Mouse (Mus musculus): ENCODE data around the gene Adarb2. TPM values are rescaled to one million over a fixed set of nuclear protein-coding genes. Genes with fewer than 3 reads are reported as not detected.

The Adarb2 gene
- total RNA-seq, 2 experiments from 2014 or later = 22.9 to 25.8 TPM

- TF ChIP-seq CTCF (IDR thresholded peaks at IDR 0.05) = no peak
- intact Hi-C loops (cut with DNase I) = no loop called here
- Histone ChIP-seq H3K27ac (no peak overlapping the region), H3K4me3 (no peak overlapping the region)
- DNase-seq (ENCODE audit: extremely low spot score in 1 of 2, low spot score in 2 of 2) = no peak
Measured at GRCm38 (mm10) chr13:8612618-8613391, 410.1 kb downstream of the Adarb2 start.

- TF ChIP-seq CTCF (IDR thresholded peaks at IDR 0.05) = no peak
- no peak overlapping the region for H3K4me3 ChIP-seq
- no peak overlapping the region for H3K27ac ChIP-seq
- DNase-seq (ENCODE audit: extremely low spot score in 1 of 2, low spot score in 2 of 2) = no peak
- intact Hi-C loops (cut with DNase I) = no loop called here
Measured at GRCm38 (mm10) chr13:8616685-8617084, 414.0 kb downstream of the Adarb2 start.

- H3K27ac ChIP-seq = no peak overlapping the region
- peak; percentile 18 for TF ChIP-seq CTCF (IDR thresholded peaks at IDR 0.05)
- no peak for DNase-seq (ENCODE audit: extremely low spot score in 1 of 2, low spot score in 2 of 2)
- intact Hi-C loops (cut with DNase I) = no loop called here
- H3K4me3 ChIP-seq = no peak overlapping the region
Measured at GRCm38 (mm10) chr13:8622263-8622662, 419.6 kb downstream of the Adarb2 start.

GRCm38 (mm10) chr13:8629565-8629964 is 426.9 kb downstream of the Adarb2 start:
- Histone ChIP-seq H3K4me3 (no peak overlapping the region), H3K27ac (no peak overlapping the region)
- DNase-seq (ENCODE audit: extremely low spot score in 1 of 2, low spot score in 2 of 2) = no peak
- no peak for TF ChIP-seq CTCF (IDR thresholded peaks at IDR 0.05)
- intact Hi-C loops (cut with DNase I) = no loop called here

GRCm38 (mm10) chr13:8631618-8632017 is 429.0 kb downstream of the Adarb2 start:
- no peak overlapping the region for H3K4me3 ChIP-seq
- intact Hi-C loops (cut with DNase I) = no loop called here
- no peak overlapping the region for H3K27ac ChIP-seq
- no peak for TF ChIP-seq CTCF (IDR thresholded peaks at IDR 0.05)
- no peak for DNase-seq (ENCODE audit: extremely low spot score in 1 of 2, low spot score in 2 of 2)

- no peak for TF ChIP-seq CTCF (IDR thresholded peaks at IDR 0.05)
- Histone ChIP-seq H3K4me3 (no peak overlapping the region), H3K27ac (no peak overlapping the region)
- no peak for DNase-seq (ENCODE audit: extremely low spot score in 1 of 2, low spot score in 2 of 2)
- intact Hi-C loops (cut with DNase I) = no loop called here
Measured at GRCm38 (mm10) chr13:8632072-8632471, 429.4 kb downstream of the Adarb2 start.

- DNase-seq (ENCODE audit: extremely low spot score in 1 of 2, low spot score in 2 of 2) = no peak
- no peak overlapping the region for H3K4me3 ChIP-seq
- no peak for TF ChIP-seq CTCF (IDR thresholded peaks at IDR 0.05)
- no peak overlapping the region for H3K27ac ChIP-seq
- intact Hi-C loops (cut with DNase I) = no loop called here
Measured at GRCm38 (mm10) chr13:8633385-8634337, 431.0 kb downstream of the Adarb2 start.

GRCm38 (mm10) chr13:8642084-8642483 is 439.4 kb downstream of the Adarb2 start:
- no peak for TF ChIP-seq CTCF (IDR thresholded peaks at IDR 0.05)
- no peak for DNase-seq (ENCODE audit: extremely low spot score in 1 of 2, low spot score in 2 of 2)
- Histone ChIP-seq H3K4me3 (no peak overlapping the region), H3K27ac (no peak overlapping the region)
- intact Hi-C loops (cut with DNase I) = no loop called here

GRCm38 (mm10) chr13:8643920-8644319 is 441.3 kb downstream of the Adarb2 start:
- Histone ChIP-seq H3K27ac (no peak overlapping the region), H3K4me3 (no peak overlapping the region)
- TF ChIP-seq CTCF (IDR thresholded peaks at IDR 0.05) = no peak
- intact Hi-C loops (cut with DNase I) = no loop called here
- no peak for DNase-seq (ENCODE audit: extremely low spot score in 1 of 2, low spot score in 2 of 2)

- Histone ChIP-seq H3K27ac (no peak overlapping the region), H3K4me3 (no peak overlapping the region)
- intact Hi-C loops (cut with DNase I) = no loop called here
- no peak for TF ChIP-seq CTCF (IDR thresholded peaks at IDR 0.05)
- no peak for DNase-seq (ENCODE audit: extremely low spot score in 1 of 2, low spot score in 2 of 2)
Measured at GRCm38 (mm10) chr13:8644805-8645679, 442.4 kb downstream of the Adarb2 start.

GRCm38 (mm10) chr13:8649261-8649660 is 446.6 kb downstream of the Adarb2 start:
- no peak for TF ChIP-seq CTCF (IDR thresholded peaks at IDR 0.05)
- Histone ChIP-seq H3K4me3 (no peak overlapping the region), H3K27ac (no peak overlapping the region)
- no peak for DNase-seq (ENCODE audit: extremely low spot score in 1 of 2, low spot score in 2 of 2)
- intact Hi-C loops (cut with DNase I) = no loop called here

Measured in left cerebral cortex, adult 2 months (tissue).